Mouse (Mus musculus) adrenal gland, postnatal 10 days (tissue): Measurements from ENCODE around the gene Arid1a. TPM values are rescaled to one million over a fixed set of nuclear protein-coding genes. Genes with fewer than 3 reads are reported as not detected.

Experiments used
- DNase-seq: peaks from one replicate; pipeline ENCODE4 v3.0.0; 2021; ENCODE audit warnings: mixed read lengths
- total RNA-seq, 2 experiments: library from RNA; stranded (reverse); gene quantifications; 2 replicates each; pipeline ENCODE4 v1.2.3; 2021

Arid1a gene
- total RNA-seq, 2 experiments from 2014 or later: 46.7 to 63.4 TPM

DNA sequence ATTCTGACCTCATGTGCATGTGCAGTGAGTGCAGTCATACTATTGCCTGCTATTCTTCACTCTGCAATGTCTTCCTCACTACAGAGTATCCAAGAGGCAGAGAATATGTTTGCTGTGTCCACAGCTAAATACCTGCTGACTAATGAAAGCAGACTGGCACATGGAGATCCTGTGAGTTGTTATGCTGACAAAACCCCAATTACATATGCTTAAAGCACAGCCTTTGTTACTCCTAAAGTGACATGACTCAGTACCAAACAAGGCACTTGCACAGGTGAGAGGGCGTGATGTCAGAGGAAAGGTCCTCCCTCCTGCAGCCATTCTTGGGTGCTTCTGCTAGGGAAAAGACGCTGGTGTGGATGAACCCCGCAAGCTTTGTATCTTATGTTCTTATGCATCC is 21.3 kb downstream of the Arid1a start:
- DNase-seq: no peak

DNA sequence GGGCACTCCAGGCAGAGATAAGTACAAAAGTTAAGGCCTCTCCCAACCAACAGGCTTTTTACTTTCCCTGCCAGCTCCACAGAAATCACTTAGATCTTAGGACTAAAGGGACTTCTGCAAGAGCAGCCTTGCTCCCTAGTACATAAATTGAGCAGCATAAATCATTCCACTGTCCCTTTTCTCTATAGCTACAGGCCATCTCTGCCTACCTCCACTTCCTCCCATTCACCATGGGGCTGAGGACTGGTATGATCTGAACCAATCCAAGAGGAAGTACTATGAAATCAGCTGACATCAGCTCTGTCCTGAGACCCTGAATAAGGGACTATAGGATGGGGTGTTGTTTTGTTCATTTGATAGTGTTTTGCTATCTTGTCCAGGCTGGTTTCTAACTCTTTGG is 26.4 kb downstream of the Arid1a start:
- no peak for DNase-seq

DNA sequence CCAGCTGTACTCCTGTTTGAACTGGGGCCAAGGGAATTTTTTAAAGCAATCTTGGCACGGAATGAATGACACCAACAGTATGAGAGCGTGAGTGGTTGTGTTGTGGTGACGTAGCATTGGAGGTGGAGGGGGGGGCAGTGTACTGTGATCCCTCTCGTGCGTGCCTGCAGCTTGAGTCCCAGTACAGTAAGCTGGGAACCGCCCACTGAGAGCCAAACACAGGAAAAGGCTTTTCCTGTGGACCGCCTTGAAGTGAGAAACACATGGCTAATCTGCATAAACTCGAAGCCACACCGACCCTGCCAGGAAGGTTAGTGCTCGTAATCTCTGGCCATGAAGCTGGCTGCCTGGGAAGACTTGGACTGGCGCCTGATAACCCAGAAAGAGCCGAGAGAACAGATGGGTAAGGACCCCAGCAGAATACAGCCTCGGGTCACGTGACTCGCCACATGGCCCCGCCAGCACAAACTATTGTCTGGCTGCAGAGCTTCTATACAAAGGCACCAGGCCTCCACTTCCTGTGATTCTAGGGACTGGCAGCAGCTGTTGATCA is 27.0 kb downstream of the Arid1a start:
- DNase-seq: peak; percentile 83

DNA sequence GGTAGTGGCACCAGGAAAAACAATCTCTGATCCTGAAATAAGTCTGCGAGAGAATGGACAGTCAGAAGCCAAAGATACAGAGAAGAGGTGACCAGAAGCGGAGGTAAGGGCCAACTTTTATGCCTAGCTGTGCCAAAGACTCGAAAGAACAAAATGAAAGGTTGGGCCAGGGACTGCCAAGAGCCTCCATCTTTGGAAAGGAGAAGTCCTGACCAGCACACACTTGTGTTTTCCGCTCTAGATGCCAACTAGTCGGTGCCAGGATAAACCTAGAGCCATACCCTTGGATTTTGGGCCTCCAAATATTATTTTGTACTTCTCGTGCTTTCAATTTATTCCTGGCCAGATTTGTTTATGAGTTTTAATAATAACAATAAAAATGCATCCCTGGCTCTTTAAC is 27.6 kb downstream of the Arid1a start:
- DNase-seq: peak; percentile 23

DNA sequence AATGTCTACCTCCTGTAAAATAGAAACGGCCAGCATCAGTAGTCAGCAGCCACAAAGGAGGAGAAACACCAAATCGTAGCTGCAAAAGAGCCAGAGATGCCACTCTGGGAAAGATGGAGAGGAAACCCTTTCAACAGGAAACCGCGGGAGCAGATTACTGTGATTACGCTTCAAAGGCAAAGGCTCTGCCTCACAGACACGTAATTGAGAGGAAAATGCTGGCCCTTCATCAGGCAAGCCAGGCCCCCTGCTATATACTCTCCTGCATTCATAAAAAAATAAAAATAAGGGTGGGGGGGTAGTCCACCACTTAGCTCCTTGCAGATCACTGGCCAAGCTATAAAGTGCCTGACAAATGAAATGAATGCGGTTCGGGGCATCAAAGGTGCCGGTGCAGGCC is 28.3 kb downstream of the Arid1a start:
- no peak for DNase-seq

DNA sequence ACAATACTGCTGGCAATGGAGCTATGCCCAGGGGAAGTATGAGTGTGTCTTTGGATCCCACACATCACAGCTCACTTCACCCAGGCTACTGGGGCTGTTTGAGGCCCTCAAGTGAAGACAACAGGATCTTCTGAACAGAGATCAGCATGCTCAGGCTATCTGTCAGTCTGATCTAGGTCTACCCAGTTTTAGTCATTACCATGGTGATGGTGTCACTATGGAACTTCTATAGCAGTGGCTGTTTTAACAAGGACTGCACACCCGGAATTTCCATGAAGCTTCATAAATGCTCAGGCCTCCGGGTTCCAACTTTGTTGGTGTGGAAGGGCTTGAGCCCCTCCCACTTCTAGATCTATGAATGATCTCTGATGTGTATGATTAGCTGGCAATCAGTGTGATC is 30.9 kb downstream of the Arid1a start:
- no peak for DNase-seq

DNA sequence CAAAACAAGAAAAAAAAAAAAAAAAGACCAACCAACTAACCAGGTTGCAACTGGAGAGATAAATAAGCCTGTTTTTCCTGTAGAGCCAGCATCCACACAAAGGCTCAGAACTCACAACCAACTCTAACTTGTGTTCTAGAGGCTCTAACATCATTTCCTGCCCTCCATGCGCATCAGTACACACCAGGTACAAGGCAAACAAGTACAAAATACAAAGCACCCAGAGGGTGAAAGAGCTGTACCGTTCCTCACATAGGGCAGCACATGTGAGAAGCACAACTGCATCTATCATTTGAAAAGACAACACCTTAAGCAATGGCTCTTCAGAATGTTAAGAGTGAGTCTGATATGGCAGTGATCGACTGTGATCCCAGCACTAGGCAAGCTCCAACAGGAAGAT is 36.8 kb downstream of the Arid1a start:
- DNase-seq: no peak

DNA sequence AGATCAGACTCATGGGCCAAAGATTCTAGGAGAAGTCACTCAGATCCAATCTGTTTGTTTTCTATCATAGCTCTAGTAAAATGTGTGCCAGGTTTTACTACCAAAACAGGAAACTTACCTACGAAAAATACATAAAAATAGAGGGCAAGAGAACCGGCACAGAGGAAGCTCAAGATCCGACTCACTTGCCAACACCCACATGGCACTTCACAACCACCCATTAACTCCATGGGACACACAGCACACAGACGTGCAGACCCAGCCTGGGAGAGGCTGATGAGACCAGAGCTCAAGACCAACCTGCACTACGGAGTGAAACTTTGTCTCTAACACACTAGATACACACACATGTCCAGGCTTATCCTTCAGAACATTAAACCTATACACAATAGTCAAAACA is 43.8 kb downstream of the Arid1a start:
- no peak for DNase-seq

DNA sequence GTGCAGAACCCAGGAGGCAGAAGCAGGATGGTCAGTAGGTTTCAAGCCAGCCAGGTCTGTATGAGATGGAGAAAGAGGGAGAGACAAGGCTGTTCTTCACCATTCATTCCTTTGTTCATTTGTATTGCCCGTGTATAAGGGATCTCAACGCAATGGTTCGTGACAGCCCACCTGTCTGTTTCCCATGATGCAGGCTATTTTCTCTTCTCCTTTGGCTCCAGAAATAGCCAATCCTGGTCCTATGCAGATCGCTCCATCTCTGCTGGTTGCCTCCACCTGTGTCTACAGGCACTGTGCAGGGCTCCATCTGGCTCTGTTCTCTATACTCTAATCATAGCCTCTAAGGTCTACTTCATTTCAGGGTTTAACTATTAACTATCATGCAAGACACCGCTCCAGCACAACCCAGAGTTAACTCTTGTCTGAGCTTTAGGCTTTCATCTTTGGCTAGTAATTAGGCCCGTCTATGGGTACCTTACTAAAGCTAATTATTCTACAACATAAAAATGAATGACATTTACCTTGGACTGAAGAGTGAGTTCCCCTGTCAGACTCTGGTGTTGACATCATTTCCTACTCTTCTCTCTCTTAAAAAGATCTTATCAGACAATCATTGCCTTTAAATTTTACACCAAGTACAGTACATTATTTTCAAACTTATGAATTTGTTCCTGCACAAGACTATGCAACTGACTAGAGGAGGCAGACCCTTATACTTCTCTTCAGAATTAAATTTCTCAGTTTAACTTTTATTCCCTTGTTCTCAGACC is 45.1 kb downstream of the Arid1a start:
- DNase-seq: no peak

DNA sequence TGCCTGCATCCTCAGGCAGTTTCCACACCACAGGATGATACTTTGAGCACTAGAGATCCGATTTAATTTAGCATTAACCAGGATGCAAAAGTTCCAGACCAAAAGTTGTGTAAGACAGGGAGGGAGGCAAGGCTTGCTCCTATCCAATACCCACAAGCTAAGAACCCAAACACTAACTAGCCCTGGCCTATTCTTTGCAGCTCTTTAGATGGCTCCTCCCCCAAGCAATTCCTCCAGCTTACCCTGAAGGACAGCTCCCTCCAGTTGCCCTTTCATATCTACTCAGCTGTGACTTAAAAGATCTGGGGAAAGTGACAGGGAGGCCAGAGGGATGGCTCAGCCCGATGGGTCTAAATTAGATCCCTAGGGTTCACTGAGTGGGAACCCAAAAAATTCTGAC is 47.2 kb downstream of the Arid1a start:
- DNase-seq: peak; percentile 17

DNA sequence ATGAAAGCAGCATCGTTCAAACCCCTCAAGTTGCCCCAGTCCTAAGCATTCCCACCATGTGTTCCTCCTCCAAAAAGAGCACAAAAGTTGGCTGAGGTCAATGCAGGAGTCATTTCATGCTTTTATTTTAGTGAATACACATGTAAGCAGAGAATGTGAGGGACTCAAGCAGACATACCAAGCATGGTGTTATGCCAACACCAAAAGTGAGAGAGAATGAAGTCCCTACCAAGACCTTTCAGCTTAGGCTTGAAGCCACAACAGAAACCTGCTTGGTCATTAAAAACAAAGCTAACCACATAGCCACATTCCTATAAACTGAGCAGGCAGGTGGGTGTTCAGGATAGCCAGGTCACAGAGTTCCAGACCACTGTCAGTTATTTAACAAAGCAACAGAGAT is 49.1 kb downstream of the Arid1a start:
- DNase-seq: no peak

DNA sequence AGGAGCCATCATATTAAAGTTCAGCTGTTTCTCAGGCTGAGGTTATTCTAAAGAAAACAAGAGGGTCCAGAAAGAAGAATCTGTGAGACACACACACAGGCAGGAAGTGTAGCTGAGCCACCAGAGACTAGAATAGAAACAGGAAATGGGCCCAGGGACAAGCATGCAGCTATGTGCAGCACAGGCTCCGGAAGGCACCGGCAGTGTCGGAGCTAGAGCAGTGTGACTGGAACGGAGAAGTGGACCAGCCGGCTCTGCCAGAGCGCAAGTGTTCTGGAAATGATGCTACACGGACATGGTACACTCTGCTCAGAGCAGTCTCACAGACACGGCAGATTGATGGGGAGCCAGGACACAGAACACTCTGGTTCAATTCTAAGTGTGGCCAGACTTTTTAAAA is 49.6 kb downstream of the Arid1a start:
- peak; percentile 68 for DNase-seq

DNA sequence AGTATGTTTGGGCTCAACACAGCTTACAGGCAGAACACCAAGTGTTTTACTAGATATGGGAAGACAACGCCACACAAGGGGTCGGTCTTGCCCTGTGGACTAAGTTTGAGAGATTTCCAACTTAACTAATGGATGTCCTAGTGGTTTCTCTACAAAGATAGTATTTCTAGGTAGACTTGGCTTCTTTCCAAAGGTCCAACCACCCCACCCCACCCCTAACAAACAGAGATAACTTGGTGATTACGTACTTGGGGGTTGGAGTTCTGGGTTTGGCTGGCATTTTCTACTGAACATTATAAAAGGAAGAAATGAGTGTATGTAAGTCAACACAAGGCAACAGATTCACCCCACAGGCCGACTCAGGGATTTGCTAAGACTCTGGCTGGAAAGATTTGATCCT is 51.5 kb downstream of the Arid1a start:
- DNase-seq: no peak

DNA sequence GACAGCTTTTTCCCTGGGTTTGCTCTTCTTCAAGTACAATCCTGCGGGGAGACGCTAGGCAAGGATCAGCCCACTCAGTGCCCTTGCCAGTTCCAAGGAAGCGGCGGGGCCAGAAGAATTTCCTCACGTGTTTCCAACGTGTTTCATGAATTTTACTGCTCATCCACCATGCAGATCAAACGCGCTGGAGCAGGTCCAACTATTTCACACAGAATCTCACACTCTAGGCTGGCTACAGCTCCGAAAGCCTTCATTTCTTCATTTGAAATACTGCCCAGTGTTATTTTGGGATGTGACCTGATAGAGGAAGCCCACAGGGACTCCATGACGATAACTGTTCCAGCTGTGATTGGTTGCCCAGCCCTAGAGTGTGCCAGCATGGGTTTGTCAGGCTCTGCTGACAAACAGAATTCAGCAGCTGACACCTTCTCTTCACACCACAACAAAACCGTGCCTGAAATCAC is 55.6 kb downstream of the Arid1a start:
- peak; percentile 72 for DNase-seq

DNA sequence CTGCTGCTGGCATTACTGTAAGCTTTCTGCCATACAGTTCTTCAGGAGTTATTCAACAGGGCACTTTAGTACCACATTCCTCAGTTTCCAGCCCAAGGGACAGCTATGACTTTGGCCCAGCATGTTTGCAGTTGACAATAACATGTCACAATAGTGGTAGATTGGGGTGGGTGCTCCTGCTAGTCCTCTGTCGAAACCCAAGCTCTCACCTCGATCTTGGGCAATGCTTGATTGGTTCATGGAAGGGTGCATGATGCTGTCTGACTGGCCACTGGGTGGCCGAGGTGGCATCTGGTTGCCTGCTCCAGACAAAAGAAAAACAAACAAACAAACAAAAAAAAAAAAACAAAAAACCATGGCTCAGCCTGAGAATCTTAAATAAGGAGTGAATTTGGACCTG is 61.2 kb downstream of the Arid1a start:
- DNase-seq: no peak

DNA sequence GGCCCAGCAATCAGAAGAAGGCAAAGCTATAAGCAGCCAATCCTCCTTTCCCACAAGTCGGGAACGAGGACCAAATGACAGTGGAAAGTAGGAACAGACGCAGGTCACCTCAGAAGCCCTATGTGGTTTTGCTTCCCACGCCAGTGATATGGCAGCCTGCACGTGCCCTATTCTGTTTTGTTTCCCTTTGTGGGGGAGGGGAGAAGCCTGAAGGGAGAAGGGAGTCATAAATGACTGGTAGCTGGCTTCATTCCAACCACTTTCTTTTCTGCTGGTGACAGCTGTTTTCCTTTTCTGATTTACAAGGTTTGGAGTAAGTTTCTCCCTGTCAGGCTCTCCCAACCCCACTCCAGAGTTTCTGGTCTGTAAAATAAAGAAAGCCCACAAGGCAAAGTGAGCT is 66.3 kb downstream of the Arid1a start:
- peak; percentile 42 for DNase-seq

DNA sequence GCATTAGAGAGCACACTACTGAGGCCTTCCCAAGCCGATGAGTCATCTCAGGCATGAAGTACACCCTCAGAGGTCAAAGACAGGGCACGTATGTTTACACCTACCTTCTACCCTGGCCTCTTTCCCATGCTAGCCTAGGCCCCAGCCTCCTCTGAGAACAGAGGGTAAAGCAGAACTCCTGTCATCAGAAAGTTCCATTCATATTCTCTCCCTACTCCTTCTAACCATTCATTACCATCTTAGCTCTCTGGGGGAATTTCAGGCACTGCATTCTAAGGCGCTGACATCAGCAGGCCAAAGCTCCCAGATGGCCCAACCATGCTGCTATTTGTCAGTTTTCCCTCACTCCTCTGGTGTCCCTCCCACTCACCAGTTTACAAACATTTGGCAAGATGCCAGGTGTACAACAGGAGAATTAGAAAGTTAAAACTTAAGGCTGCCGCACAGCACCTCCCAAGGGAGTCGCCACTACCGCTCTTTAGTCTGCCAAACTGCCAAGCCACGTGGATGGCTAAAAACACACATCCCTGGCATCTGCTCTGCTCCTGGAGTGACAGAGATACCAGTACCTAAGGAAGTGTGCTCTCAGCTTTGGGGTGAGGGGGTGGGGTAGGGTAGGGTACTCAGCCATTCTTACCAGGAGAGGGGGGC is 68.0 kb downstream of the Arid1a start:
- peak; percentile 66 for DNase-seq

DNA sequence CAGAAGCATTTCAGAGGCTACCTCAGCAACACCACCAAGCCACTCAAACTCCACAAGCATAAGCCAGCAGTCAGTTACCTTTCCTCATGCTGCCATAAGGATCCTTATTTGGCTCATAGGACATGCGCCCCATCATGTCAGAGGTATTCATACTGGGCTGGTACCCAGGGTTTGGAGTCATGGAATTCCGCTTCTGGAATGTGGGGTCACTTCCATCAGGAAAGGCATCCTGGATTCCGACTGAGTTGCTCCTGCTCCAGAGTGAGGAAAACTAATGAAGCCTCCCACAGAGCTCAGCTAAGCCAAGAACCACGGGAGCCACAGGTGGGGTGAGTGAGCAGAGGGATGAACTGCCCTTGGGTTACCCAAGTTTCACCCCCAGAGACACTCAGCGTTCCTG is 69.4 kb downstream of the Arid1a start:
- no peak for DNase-seq

DNA sequence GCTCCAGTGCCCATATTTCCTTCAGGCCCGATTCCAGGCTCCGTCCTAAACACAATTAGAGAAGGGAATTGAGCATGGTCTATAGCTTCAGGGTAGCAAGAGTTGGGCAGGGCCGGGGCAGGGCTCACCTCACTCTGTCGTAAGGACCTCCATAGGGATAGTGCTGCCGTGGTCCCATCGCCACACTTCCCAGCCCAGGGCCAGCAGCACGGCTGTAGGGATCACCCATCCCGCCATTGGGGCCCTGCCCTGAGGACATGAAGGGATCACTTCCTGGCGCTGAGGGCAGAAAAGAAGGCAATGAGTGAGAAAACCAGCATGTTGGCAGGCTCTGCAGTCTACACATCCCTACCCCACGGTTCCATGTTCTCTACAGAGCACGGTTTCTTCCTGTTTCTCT is 70.1 kb downstream of the Arid1a start:
- no peak for DNase-seq

DNA sequence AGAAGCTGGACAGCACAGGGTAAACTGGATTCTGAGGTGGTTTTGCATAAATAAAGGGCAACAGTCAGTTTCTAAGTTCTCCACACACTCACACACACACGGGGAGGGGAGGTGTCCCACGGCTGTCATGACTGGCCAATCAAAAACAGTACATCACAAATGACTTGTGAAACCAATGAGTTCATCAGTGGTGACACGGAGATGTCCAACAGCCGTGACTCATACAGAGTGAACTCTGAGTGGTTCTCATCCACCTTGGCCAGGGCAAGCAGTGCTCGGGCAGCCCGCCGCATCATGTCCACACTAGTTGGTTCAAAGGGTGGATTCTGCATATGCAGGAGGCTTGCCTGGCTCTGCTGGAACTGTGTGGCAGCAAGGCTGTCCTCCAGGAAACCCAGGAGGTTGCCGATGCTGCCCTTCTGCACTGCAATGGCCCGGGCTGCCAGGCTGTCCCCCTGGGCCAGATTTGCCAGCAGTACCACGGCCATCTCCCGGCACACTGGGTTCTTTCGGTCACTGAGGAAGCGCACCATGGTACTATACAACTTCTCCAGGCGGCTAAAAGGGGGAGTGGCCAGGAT is 76.3 kb downstream of the Arid1a start:
- no peak for DNase-seq

DNA sequence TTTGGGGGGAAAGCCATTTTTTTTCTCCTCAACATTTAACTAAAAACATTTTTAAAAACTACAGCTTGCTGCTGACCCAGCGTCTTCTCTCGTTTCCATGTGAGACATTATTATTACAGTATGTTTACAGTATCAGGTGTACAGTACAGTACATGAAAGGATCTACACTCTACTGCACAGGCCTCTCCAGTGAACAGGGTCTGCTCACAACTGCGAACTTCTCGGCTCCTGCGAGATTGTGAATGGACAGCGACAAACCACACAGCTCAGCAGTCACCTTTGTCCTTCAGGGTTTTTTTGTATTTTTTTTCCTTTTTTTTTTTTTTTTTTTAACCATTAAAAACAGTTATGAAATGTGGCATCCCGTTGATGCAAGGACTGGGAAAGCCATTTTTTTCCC is 76.9 kb downstream of the Arid1a start:
- no peak for DNase-seq

DNA sequence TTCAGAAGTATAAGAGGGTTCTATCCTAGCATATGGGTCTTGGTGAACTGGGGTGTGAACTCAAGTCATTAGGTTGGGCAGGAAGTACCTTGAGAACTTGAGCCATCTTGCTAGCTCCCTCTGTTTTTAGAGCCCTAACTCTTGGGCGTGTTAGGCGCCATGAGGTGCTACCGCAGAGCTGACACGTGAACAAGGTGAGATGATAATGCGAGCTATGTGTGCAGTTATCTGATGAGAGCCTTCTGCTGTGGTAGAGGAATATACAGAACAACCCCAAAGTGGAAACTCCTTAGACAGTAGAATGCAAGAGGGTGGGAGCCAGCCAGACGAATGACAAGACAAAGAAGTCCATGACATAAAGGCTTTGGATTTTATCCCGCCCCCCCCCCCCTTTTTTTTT is 79.3 kb downstream of the Arid1a start:
- no peak for DNase-seq

DNA sequence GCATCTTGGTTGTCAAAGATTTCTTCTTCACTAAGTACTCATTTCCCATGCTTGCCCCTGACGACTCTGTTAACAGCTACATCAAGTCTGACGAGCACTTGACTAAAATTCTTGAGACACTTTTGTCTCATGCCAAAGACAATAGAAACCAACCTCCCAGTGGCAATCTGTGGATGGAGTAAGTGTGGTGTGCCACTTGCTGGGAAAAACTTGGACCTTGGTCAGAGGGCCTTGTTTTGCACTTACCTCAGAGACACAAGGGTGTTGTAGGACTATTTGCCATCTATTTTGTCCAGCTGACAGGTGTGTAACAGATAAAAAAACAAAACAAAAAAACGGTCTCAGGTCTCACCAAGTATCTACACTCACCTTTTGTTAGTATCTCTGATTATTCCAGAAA is 80.4 kb downstream of the Arid1a start:
- DNase-seq: no peak
